Mouse (Mus musculus) megakaryocyte, embryonic 14.5 days (primary cell): ENCODE measurements around the gene Pramef20.

Source experiments
- FLI1 ChIP-seq: IDR thresholded peaks from 2 replicates; pipeline ENCODE4 v1.6.1; 2012; ENCODE audit warnings: low read length, inconsistent platforms, mixed read lengths
- GATA1 ChIP-seq: IDR thresholded peaks from 3 replicates; pipeline ENCODE4 v1.6.1; 2012; ENCODE audit warnings: mixed read lengths, low read length, inconsistent platforms, borderline replicate concordance

- TF ChIP-seq FLI1 (no peak), GATA1 (no peak)
These were observed 28.5 kb upstream of the Pramef20 start for GRCm38 (mm10) chr4:144406261-144406660.
